In the genomic region with DNA sequence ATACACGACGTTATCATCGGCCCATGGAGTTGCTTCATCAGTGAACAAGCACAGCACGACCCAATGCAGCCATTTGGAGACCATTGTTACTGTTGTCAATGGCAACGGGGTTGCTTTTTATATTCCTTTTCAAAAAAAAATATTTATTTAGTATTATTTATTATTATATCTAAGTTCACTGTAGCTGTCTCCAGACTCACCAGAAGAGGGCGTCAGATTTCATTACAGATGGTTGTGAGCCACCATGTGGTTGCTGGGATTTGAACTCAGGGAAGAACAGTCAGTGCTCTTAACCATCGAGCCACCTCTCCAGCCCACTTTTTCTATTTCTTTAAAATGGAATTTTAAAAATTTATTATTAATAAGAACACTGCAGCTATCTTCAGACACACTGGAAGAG, we compare ENCODE assay signal across 17 mouse cellular contexts. TPM values are rescaled to one million over a fixed set of nuclear protein-coding genes. Genes with fewer than 3 reads are reported as not detected.
"Had no signal": no experiment of that assay in that cellular context is flagged by ENCODE, and none has a peak within 500 bp of the region (broad histone marks: within the 10 kb centered on the region; RNA-seq: fewer than 3 reads in every experiment).

No protein-coding gene starts in this region.

- H3K9ac ChIP-seq: liver, embryonic 14.5 days; midbrain, embryonic 12.5 days had no signal

- ATAC-seq: midbrain, embryonic 16.5 days had no signal

- H3K4me3 ChIP-seq: megakaryocyte, embryonic 14.5 days; midbrain, embryonic 12.5 days had no signal

- H3K9me3 ChIP-seq: megakaryocyte, embryonic 14.5 days; midbrain, embryonic 12.5 days had no signal

- H3K36me3 ChIP-seq: midbrain, embryonic 12.5 days had no signal

- H3K27ac ChIP-seq: liver, embryonic 14.5 days; macrophage; midbrain, embryonic 12.5 days had no signal

- H3K4me2 ChIP-seq: midbrain, embryonic 12.5 days had no signal

- DNase-seq: kidney, adult 11 months; kidney, postnatal 14 days; liver; lung, adult 2 months; lung, postnatal 10 days; thymus, adult 2 months; thymus, postnatal 25 days had no signal

RNA-seq across cellular contexts. Expression of a gene that starts 1.5 kb away (rescaled TPM):
- polyA plus RNA-seq: large intestine, adult 2 months; liver, embryonic 14.5 days; macrophage; thymus, adult 2 months had no signal

RNA-seq across cellular contexts. Expression of a gene that starts 9.8 kb away (rescaled TPM):
- polyA plus RNA-seq: intestine, embryonic 14.5 days; kidney, embryonic 14.5 days; limb, embryonic 11.5 days; macrophage; midbrain, embryonic 16.5 days; stomach, embryonic 14.5 days had no signal
